Mouse (Mus musculus): ENCODE measurements at regions not wholly inside any gene's neighbourhood (a gene's known extent, or its start where the extent isn't known, plus 50 kb on each side); places are given as distances from the start of the nearest gene placed in this dataset.

DNA sequence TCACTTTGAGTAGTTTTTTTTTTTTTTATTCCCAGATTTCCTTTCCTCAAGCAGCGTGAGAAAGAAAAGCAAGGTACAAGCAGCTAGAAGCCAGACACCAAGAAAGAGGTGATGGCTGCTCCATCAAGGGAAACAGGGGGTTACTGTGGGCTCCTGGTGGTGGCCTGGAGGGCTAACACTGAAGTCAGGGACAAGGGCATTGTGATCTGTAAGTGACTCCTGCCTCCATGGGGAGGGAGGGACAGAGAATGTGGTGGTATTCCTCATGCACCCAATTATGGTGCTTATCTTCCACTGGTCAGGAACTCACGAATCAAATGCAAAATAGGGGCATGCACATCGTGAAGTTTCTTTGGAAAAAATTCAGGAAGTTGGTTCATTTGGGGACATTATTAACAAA, 247.4 kb upstream of the Tsc22d2 start:
- TF ChIP-seq CTCF (IDR thresholded peaks at IDR 0.05; ENCODE audit: low read depth) (no peak), EP300 (IDR thresholded peaks at IDR 0.05; ENCODE audit: low read depth) (no peak)

All from heart, postnatal 0 days (tissue).